Mouse (Mus musculus): ENCODE results near the gene Lrrc8a.

GRCm38 (mm10) chr2:30203439-30203838, 34.1 kb upstream of the Lrrc8a start:
- TF ChIP-seq MAFK (IDR thresholded peaks at IDR 0.05; ENCODE audit: insufficient read depth, low read depth, low read length): 0 out of 2 replicates have a peak, but pooled peaks have one; percentile 7
- TF ChIP-seq ZC3H11A (IDR thresholded peaks at IDR 0.05; ENCODE audit: borderline replicate concordance, low read depth, low read length): 0 out of 2 replicates have a peak, but pooled peaks have one; percentile 44

All from ES-E14 (cell line).